Mouse (Mus musculus) heart, postnatal 10 days (tissue): ENCODE data around the gene 1700102P08Rik. TPM values are rescaled to one million over a fixed set of nuclear protein-coding genes. Genes with fewer than 3 reads are reported as not detected.

Experiments
- DNase-seq, 2 experiments: peaks; one replicate each; pipeline ENCODE4 v3.0.0; 2021
- intact Hi-C: fragments of 180-260 bp; cut with DNase I; formaldehyde crosslinking; loops from one replicate; pipeline ENCODE4 v1.15.1; 2025
- total RNA-seq, 2 experiments: library from RNA; stranded (reverse); gene quantifications; 2 replicates each; pipeline ENCODE4 v1.2.3; 2021

1700102P08Rik gene
- total RNA-seq, 2 experiments from 2014 or later, result 0.31 to 0.74 TPM

DNA sequence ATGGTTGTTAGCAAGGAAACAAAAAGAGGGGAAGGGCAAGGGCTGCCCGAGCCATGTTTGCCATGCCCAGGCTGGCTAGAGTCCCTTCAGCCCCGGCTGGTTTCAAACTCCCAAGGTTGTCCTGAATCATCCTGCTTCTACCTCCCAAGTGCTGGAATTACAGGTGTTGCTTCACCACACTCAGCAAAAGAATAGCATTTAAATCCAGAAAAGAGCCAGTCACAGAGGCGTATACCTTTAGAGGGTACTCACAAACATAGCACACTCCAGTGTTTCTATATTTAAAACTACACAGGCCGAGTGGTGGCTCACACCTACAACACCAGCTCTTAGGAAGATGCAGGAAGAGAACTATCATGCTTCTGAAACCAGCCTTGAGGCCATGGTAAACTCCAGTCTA, 16.9 kb downstream of the 1700102P08Rik start:
- intact Hi-C loops, result loop anchor here (2.0 kb wide), 1 partner anchor 37 kb away; no protein-coding TSS in a partner anchor
- DNase-seq, result no peak

DNA sequence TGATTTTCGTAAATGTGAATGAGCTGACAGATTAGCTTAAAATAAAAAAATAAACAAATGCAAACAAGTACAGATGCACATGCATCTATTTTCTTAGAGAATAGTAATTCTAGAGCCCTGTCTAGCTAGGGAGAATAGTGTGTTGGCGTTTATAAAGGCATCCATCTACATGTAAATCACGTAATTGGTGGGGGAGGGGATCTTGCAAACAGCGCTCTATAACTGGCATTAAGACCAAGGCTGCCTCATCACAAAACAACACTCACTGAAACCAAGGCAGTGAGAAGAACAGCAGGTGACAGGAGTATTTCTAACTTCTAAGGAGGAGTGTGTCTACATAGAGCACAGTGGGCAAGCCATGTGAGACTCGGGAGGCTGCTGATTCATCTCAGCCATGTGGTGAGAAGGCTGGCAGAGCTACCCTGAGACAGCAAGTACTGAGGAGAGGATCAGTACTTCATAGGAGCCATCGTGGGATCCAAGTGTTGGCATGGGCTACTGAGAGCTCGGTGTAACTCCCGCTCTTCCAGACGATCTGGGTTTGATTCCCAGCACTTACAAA, 18.9 kb downstream of the 1700102P08Rik start:
- intact Hi-C loops, result no loop called here
- DNase-seq, result no peak

DNA sequence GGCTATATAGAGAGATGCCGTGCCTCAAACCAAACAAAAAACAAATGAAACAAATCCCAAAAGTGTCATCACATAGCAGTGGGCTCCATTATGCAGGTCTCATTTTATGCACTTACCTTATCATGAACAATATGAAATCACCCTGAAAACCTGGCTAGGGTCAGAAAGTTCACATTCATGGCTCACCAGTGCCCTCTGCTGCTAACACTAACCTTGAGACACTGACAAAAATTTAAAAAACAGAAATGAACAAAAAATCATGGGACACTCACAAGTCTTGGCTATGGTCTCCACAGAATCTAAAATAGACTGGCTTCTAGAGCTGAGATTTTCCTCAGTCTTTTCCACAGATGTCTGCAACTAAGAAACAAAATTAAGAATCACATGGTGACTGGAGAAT, 19.6 kb downstream of the 1700102P08Rik start:
- intact Hi-C loops, result no loop called here
- peak; percentile 48 to 55 for DNase-seq

DNA sequence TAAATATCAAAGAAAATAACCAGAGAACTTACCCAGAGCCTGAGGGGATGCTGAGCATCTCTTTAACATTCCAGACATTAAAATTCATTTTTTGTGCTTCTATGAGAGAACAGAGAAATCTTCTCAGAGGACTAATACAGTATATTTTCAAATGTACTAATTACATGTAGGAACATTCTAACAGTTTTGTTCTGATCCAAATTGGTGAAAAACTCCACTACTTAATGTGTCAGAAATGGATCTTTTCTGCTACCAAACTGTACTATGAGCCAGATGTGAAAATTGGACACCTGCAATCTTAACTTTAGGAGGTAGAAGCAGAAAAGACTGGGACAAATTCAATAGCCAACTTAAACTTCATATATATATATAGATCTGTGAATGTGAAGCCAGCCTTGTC, 35.8 kb downstream of the 1700102P08Rik start, which contains the start of gene Ccdc36:
Ccdc36 (minus strand) TSS at position 101 of the 400 bp plus-strand sequence.
- intact Hi-C loops, result no loop called here
- no peak for DNase-seq

DNA sequence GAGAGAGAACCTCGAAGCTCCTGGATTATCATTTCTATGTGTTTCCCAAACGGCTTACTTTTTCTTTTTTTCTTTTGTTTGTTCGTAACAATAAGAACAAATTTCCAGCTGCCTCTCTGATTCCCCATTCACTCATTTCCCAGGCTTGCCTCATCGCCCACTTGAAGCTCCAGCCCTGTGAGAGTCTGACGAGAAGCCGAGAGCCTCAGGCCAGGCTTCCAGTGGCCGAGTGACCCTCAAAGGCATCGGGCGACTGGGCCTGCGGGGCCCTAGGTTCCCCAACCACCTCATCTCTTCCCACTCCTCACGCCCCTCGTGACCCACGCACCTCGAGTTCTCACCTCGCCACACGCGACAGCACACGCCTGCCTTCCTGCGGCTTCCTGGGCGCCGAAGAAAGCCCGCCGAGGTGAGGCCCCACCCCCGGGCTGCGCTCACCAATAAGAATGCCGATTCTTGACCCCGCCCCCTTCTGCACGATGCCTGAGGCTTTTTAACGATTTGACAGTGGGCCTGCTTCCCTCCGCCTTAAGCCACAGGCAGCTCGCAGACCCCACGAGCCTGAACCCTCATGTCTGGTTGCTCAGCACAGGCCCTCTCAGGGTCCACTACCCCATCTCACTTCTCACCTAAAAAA, 38.9 kb downstream of the 1700102P08Rik start:
- DNase-seq, result no peak
- intact Hi-C loops, result no loop called here

DNA sequence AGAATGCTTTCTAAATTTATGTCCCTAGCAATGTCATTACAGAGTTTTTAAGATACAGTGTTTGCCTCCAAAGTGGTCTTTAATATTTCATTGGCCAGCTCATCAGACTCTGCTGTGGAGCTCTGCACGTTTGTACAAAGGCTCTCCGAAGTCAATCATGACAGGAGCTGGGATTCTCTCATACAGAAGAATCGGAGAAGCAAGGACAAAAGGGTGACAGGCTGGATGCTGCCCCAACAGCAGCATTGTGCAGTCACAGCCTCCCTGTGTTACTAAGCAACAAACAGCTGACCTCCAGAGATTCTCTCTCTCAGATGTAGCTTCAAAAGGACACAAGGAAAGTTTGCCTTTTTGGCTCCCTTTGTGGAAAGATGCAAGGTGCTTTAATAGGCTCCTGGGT, 43.6 kb downstream of the 1700102P08Rik start, which contains the start of gene BC048562:
BC048562 (plus strand) TSS at position 301 of the 400 bp plus-strand sequence.
- intact Hi-C loops, result no loop called here
- DNase-seq, result no peak

DNA sequence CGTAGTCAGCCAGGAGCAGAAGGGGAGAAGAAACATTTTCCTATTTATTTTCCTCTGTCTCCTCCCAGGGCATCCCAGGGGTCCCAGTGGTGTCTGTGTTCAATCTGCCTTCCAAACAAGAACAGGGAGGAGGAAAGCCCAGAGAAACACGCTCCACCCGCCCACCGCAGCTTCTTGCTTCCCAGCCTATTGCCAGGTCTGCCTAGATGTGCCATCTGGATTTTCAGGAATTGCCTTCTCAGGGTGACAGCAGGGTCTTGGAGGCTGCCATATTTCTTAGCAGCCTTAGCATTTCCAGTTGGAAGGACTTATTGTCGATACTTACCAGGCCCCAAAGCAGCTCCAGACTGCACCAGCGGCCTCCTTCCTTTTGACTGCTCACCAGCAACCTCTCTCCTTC, 46.6 kb downstream of the 1700102P08Rik start:
- DNase-seq, result no peak
- intact Hi-C loops, result no loop called here

DNA sequence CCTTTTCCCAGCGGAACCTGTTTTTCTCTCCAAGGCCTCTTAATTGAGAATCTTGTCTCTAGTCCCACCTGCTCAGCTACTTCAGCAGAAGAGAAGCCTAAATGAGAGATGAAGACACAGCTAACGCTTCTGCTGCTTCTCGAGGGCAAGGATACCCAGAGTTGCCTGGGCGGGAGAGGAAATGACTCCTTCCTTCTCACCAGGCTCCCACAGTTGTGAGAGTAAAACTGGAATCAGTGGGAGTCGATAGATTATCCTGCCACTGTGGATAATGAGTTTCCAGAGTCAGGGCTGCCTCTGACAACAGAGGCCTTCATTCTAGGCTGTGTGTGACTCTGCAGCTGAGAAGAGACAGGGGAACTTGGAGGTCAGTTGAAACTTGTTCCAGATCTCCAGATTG, 47.9 kb downstream of the 1700102P08Rik start:
- intact Hi-C loops, result no loop called here
- DNase-seq, result no peak

DNA sequence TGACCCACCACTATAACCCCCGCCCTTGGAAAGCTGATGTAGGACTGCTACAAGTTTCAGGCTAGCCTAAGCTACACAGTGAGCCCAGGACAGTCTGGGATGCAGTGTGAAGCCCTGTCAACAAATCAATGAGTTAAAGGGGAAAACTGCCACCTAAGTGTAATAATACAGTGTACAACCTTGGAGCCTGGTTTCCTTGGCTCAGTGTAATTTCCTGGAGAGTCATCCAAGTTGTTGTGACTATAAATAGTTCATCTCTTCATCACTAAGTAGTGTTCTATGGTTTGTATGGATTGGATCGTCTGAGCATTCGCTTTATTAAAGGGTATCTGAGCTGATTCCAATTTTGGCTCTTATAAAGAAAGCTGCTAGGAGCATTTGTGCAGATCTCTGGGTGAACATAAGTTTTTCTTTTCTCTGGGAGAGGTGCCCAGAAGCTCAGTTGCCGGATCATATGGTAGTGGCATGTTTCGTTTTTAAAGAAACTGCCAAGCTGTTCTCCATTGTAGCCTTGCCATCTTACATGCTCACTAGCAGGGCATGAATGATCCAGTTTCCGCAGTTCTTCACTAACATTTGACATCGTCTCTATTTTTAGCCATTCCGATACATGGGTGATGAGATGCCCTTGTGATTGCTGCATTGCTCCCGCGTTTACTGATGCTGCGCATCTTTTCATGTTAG, 48.8 kb downstream of the 1700102P08Rik start:
- intact Hi-C loops, result no loop called here
- peak in 1 of 2 experiments; percentile 39 for DNase-seq

DNA sequence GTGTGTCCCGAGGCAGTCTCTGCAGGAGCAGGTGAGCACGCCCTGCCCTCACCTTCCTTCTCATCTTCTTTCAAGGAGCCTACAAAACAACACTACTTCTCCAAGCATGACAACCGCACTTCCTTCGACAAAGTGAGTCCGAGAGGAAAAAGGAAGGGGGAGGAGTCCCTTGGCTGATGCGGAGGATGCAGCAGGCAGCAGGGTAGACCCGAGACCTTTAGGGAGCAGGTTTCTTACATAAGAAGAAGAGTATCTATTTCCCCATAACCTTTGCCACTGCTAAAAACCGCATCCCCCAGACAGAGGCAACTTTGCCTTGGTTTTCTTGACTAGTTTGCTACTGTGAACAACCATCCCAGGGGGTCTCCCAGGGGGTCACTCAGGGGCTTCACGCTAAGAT, 52.5 kb downstream of the 1700102P08Rik start:
- DNase-seq, result no peak
- intact Hi-C loops, result no loop called here

DNA sequence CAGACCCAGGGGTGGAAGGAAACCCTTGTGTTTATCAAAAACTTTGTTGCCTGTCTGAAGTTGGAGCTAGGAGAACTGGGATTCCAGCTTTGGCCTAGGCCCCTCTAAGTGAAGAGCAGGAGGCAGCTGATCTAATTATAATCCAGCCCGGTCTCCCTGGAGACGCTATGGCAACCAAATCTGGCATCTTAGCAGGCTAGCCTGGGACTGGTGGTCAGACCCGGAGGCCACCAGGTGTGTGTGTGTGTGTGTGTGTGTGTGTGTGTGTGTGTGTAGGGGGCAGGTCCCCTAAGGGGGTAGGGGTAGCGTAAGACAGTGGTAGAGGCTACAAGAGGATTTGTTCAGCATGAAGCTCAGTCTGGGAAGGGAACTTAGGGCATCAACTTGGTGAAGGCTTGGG, 57.3 kb downstream of the 1700102P08Rik start:
- intact Hi-C loops, result loop anchor here (5.0 kb wide), 1 partner anchor 68 kb away; no protein-coding TSS in a partner anchor
- peak; percentile 72 to 80 for DNase-seq

DNA sequence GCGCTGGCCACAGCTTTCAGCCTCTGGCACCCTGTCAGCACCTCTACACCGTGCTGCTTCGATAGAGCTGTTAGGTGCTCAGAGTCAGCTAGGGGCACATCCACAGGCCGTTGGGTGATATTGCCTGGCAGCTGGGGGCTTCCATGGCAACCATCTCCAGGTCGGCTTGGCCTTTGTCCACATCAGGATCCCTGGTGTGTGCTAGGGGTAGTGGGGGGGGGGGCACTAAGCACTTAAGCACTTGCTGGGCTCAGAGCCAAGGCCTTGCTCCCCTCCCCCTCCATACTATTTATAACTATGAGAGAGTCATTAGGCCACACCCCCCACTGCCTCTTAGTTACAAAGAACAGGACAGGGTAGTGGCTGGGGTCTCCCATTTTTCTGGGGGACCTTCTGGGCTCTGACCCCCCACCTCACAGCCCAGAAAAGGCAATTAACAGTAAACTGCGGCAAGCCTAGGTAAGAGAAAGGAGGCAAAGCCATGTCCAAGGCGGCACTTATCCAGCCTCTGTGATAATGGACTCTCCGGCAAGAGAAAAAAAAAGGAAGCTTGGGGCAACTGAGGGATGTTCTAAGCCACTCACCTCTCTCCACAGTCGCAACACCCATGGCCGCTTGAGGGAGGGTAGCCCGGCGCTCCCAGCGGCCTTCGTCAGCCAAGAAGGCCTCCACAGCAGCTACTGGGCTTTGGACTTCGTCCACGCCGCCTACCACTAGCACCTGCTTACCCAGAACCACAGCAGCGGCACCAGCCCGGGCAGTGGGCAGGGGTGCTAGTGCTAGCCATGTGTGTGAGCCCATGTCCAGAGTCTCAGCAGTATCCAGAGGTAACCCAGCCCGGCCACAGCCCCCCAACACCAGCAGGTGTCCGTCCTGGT, 57.9 kb downstream of the 1700102P08Rik start:
- intact Hi-C loops, result loop anchor here (5.0 kb wide), 1 partner anchor 68 kb away; no protein-coding TSS in a partner anchor
- peak; percentile 76 to 77 for DNase-seq

DNA sequence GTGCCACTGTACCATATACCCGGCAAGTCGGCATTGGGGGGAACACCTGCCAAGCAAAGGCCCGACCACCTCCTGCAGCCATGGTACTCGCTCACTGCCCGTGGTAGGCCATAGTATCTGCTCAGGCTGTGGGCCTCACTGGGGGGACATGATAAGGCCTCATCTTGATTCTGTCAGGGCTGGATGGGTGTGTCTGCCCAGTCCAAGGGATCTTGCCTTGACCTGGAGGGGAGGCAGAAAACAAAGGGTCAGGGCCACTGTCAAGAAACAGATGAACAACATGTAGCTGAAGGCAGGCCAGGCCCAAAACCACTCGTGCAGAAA, 58.5 kb downstream of the 1700102P08Rik start:
- no peak for DNase-seq
- intact Hi-C loops, result loop anchor here (5.0 kb wide), 1 partner anchor 69 kb away; no protein-coding TSS in a partner anchor

DNA sequence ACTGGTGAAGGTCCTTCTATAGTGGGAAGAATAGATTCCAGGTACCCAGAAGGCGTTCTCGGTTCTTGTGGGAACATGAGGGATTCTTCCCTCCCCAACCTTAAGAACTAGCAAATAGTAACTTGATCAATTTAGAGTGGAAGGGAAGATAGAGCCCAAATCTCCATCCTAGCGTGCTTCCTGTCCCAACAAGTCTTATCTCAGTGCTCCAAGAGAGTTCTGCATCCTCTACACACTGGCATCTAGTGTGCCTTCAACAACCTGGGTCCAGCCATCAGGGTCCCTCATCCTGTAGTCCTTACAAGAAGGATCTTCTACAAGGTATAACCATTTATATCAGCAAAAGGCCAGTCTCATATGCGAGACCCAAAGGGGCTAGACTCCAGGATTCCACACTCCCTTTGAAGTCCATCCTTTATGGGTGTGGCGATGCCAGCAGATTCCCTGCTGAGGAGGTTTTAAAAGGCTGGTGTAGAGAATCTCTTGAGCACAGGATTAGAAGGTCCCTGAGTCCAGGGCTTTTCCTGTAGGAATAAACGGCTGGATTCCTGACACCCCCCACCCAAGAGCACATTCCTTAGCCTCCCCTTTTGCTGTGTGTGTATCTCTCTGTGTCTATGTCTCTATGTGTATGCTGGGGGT, 59.0 kb downstream of the 1700102P08Rik start:
- DNase-seq, result no peak
- intact Hi-C loops, result loop anchor here (5.0 kb wide), 1 partner anchor 69 kb away; no protein-coding TSS in a partner anchor

DNA sequence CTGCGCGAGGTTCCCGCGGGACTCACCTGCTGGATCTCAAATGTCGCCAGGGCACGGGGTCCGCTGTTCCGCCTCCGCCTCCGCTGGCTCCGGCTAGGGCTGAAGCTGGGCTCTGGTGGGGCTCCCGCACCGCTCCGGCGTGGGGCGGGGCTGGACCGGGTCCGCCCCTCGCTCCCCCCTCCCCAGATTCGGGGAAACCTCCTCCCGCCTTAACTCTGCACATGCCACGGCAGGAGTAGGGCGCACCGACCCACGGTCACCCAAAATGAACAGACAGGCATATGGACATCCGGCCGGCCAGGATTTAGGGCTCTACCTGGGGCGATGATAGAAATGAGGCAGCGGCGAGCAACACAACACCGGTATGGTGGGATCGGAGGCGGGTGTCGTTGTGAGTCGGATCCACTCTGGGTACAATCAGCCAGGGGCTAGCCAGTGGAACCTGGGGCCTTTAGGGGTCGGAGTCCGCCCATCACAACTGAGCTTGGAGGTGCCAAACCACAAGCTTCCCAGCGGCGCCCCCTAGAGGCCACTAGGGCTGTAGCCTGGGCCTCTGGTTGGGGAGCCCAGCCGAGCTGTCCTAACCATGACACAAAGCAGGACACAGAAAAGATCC, 59.8 kb downstream of the 1700102P08Rik start:
- intact Hi-C loops, result loop anchor here (5.0 kb wide), 1 partner anchor 70 kb away; no protein-coding TSS in a partner anchor

DNA sequence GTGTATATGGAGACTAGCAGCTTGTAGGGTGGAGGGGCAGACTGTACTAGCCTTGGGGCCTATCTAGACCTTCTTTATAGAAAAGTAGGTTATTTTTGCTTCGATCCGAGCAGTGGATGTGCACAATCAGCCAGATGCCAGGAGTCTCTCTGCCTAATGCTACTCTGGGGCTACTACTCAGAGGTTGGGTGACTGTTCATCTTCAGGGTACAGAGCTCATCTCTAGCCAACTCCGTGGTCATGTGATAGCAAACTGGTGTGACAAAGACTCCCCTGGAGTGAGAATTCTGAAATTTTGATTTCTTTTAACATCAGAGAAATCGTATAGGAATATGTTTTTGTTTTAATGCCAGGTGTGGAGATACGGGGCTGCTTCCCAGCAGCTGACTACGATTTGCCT, 60.3 kb downstream of the 1700102P08Rik start:
- intact Hi-C loops, result loop anchor here (5.0 kb wide), 1 partner anchor 71 kb away; no protein-coding TSS in a partner anchor
- DNase-seq, result no peak

More for the DNA sequence above, 59.8 kb downstream of the 1700102P08Rik start:
- peak; percentile 92 to 95 for DNase-seq

DNA sequence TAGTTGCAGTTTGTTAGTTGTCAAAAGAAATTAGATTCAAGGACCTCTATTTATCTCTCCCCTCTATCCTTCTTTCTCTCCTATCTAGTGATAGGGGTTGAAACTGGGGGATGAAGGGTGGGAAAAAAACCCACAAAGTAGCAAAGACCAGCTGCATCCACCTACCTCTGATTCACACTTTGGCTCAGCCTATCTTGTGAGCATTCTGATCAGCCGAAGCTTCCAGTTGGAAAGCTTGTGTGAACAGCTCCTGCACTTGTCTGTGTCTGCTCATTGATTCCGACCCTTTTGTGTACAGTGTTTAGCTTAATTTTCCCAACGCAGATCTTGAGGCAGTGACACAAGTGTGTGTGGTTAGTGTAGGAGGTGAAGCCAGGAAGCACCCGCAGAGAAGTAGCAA, 60.9 kb downstream of the 1700102P08Rik start:
- intact Hi-C loops, result loop anchor here (5.0 kb wide), 1 partner anchor 71 kb away; no protein-coding TSS in a partner anchor
- DNase-seq, result no peak

DNA sequence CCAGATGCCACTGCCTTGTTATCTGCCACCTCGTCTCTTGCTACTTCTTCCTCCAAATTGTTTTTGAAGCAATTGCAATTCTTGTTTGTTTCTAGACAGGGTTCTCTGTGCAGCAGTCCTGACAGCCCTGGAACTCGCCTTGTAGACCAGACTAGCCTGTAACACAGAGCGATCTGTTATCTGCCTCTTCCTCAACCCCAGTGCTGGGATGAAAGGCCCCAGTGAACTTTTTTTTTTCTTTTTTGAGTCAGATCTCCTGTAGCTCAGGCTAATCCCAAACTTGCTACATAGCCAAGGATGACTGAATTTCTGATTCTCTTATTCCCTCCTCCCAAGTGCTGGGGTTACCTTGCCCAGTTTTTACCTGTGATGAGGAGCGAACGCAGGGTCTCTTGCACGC, 61.8 kb downstream of the 1700102P08Rik start:
- intact Hi-C loops, result loop anchor here (5.0 kb wide), 1 partner anchor 72 kb away; no protein-coding TSS in a partner anchor
- DNase-seq, result no peak

DNA sequence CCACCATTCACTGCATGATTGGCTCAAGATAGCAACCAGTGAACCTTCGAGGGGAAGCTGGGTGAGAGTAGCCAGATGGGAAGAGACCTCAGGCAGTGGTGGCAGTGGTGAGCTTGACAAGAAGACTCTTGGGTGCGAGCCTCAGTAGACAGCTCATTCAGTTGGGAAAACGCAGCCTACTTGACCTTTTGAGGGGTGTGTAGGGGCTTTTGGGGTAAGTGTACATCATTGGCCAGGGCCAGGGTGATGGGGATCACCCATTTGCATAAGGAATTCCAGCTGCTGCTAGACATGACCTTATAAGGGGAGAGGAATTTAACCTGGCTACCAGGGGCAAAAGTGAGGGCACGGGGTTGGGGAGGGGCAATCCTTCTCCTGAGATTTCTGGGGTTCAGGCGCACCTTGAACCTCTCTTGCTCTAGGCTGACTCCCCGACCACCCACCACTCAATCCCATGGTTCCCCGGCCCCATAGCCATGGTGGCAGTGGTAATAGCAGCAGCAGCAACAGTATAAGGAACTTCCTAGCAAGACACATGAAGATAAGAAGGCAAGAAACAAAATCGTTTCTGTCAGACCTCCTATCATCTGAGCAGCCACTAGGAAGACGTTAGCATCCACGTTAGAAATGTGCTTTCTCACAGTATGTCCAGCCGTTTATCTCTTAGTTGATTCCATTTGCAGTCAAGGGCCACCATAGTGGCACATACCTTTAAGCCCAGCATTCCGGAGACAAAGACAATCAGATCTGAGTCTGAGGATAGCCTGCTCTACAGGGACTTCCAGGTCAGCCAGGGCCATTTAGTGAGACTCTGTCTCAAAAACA, 63.4 kb downstream of the 1700102P08Rik start:
- no peak for DNase-seq
- intact Hi-C loops, result no loop called here
